Mouse (Mus musculus): Measurements from ENCODE around the gene Gm6657. TPM values are rescaled to one million over a fixed set of nuclear protein-coding genes. Genes with fewer than 3 reads are reported as not detected.

Gm6657 gene
- not detected in 2 replicates for total RNA-seq (2012; rRNA removed)
- not detected in 2 replicates for total RNA-seq (2014; rRNA removed)
- polyA plus RNA-seq (2012; ENCODE audit: insufficient read length, low read depth), result not detected in 2 replicates

DNA sequence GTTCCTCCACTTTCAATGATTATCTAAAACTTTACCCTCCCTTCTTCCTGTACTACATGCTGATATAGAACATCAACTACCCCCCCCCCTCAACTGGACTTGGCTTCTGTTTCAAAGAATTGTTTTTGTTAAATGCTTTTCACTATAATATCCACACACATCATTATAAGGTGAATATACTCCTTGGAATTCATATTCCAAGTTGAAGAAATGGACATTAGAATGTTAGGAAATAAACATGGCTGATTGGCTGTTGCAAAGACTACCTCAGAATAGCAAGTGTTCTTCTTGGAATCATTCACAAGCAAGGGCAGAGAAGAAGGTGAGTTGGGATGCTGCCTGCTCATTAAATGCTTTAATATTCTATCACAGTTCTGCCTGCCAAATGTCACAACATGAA, at the start of gene Gm6657:
Gene Gm6657, plus strand, starts transcription at position 301 of the 400 bp plus-strand sequence.
- Histone ChIP-seq H3K9ac (ENCODE audit: insufficient read depth, low read depth) (no peak within 1 kb of the TSS), H3K27ac (ENCODE audit: insufficient read depth, low read depth) (no peak within 1 kb of the TSS), H3K36me3 (replicated peaks in 1 of 2; ENCODE audit: control insufficient read depth in 1 of 2, insufficient read depth in 1 of 2, low read length in 1 of 2) (no peaks in the 10 kb centered on the region), H3K9me3 (replicated peaks; ENCODE audit: low read length) (peaks cover 3% of the 10 kb centered on the region), H3K79me2 (replicated peaks; ENCODE audit: control insufficient read depth, extremely low read depth, insufficient read depth, poor library complexity, severe bottlenecking) (no peaks in the 10 kb centered on the region), H3K4me1 (ENCODE audit: control insufficient read depth in 1 of 2, insufficient read depth in 2 of 2) (peaks cover 0 to 8% of the 10 kb centered on the region in 2 experiments; a peak in 2 of 4 replicates), H3K4me2 (ENCODE audit: insufficient read depth, low read depth, poor library complexity, severe bottlenecking) (no peak within 1 kb of the TSS), H3K4me3 (replicated peaks in 1 of 3; ENCODE audit: low read depth in 2 of 3, low read length in 2 of 3, poor library complexity in 1 of 3) (no peak within 1 kb of the TSS), H3K27me3 (replicated peaks) (no peaks in the 10 kb centered on the region)
- TF ChIP-seq TCF12 (IDR thresholded peaks at IDR 0.05; ENCODE audit: low read depth, low read length) (no peak), JUN (IDR thresholded peaks at IDR 0.05; ENCODE audit: insufficient read depth, low read depth, low read length) (no peak), CTCF (conservative IDR thresholded peaks at IDR 0.05 in 1 of 2, IDR thresholded peaks at IDR 0.05 in 1 of 2; ENCODE audit: low read depth in 2 of 2, low read length in 2 of 2) (no peak)
- in situ Hi-C loops (cut with MboI; ENCODE audit: low pct_ligation_motif_present, low pct_unique_long_range_greater_than_20kb, low sequenced_read_pairs), result loop anchor here (25.0 kb wide), 1 partner anchor 918 kb away; no protein-coding TSS in a partner anchor
- dilution Hi-C loops (cut with MboI; ENCODE audit: extremely low pct_ligation_motif_present, extremely low pct_unique_long_range_greater_than_20kb, low sequenced_read_pairs), result no loop called here
- DNase-seq (ENCODE audit: extremely low read depth), result no peak

GRCm38 (mm10) chr12:78153308-78154002, 40.6 kb upstream of the Gm6657 start:
- no peak for TF ChIP-seq POLR2A (IDR thresholded peaks at IDR 0.05; ENCODE audit: low read depth, low read length)
- no peak for TF ChIP-seq MEF2A (IDR thresholded peaks at IDR 0.05; ENCODE audit: borderline replicate concordance, low read depth, low read length)
- Histone ChIP-seq H3K4me2 (ENCODE audit: insufficient read depth, low read depth, poor library complexity, severe bottlenecking) (no peak overlapping the region; the same call in 1 of the 2 replicates), H3K9me3 (replicated peaks; ENCODE audit: low read length) (no peaks in the 10 kb centered on the region), H3K79me2 (replicated peaks; ENCODE audit: control insufficient read depth, extremely low read depth, insufficient read depth, poor library complexity, severe bottlenecking) (no peaks in the 10 kb centered on the region), H3K27me3 (replicated peaks) (no peaks in the 10 kb centered on the region), H3K9ac (ENCODE audit: insufficient read depth, low read depth) (no peak overlapping the region), H3K4me3 (replicated peaks in 1 of 3; ENCODE audit: low read depth in 2 of 3, low read length in 2 of 3, poor library complexity in 1 of 3) (no peak overlapping the region), H3K27ac (ENCODE audit: insufficient read depth, low read depth) (no peak overlapping the region), H3K36me3 (replicated peaks in 1 of 2; ENCODE audit: control insufficient read depth in 1 of 2, insufficient read depth in 1 of 2, low read length in 1 of 2) (no peaks in the 10 kb centered on the region), H3K4me1 (ENCODE audit: control insufficient read depth in 1 of 2, insufficient read depth in 2 of 2) (peaks cover 0 to 3% of the 10 kb centered on the region in 2 experiments; a peak in 2 of 4 replicates)
- no peak for DNase-seq (ENCODE audit: extremely low read depth)
- in situ Hi-C loops (cut with MboI; ENCODE audit: low pct_ligation_motif_present, low pct_unique_long_range_greater_than_20kb, low sequenced_read_pairs), result no loop called here
- dilution Hi-C loops (cut with MboI; ENCODE audit: extremely low pct_ligation_motif_present, extremely low pct_unique_long_range_greater_than_20kb, low sequenced_read_pairs), result no loop called here

- H3K27me3 ChIP-seq (replicated peaks), result no peaks in the 10 kb centered on the region
- in situ Hi-C loops (cut with MboI; ENCODE audit: low pct_ligation_motif_present, low pct_unique_long_range_greater_than_20kb, low sequenced_read_pairs), result no loop called here
- DNase-seq (ENCODE audit: extremely low read depth), result no peak
- H3K4me1 ChIP-seq (ENCODE audit: control insufficient read depth in 1 of 2, insufficient read depth in 2 of 2), result no peaks in the 10 kb centered on the region
- dilution Hi-C loops (cut with MboI; ENCODE audit: extremely low pct_ligation_motif_present, extremely low pct_unique_long_range_greater_than_20kb, low sequenced_read_pairs), result no loop called here
- H3K79me2 ChIP-seq (replicated peaks; ENCODE audit: control insufficient read depth, extremely low read depth, insufficient read depth, poor library complexity, severe bottlenecking), result no peaks in the 10 kb centered on the region
- no peak overlapping the region for H3K9ac ChIP-seq (ENCODE audit: insufficient read depth, low read depth)
- no peak overlapping the region for H3K4me3 ChIP-seq (replicated peaks in 1 of 3; ENCODE audit: low read depth in 2 of 3, low read length in 2 of 3, poor library complexity in 1 of 3)
- no peaks in the 10 kb centered on the region for H3K36me3 ChIP-seq (replicated peaks in 1 of 2; ENCODE audit: control insufficient read depth in 1 of 2, insufficient read depth in 1 of 2, low read length in 1 of 2)
- H3K9me3 ChIP-seq (replicated peaks; ENCODE audit: low read length), result no peaks in the 10 kb centered on the region
- H3K27ac ChIP-seq (ENCODE audit: insufficient read depth, low read depth), result no peak overlapping the region
- TF ChIP-seq JUND (conservative IDR thresholded peaks at IDR 0.05; ENCODE audit: low read depth, low read length), result no peak
- no peak overlapping the region for H3K4me2 ChIP-seq (ENCODE audit: insufficient read depth, low read depth, poor library complexity, severe bottlenecking)
Measured at GRCm38 (mm10) chr12:78170178-78170577, 23.9 kb upstream of the Gm6657 start.

All from CH12.LX (cell line).